Mouse (Mus musculus) layer of hippocampus, adult 8-10 months (tissue): ENCODE data around the gene Enc1. TPM values are rescaled to one million over a fixed set of nuclear protein-coding genes. Genes with fewer than 3 reads are reported as not detected.
A peak's percentile ranks its signal among the peaks of the same experiment; 100 is the strongest.

Experiments
- DNase-seq, 2 experiments: peaks; one replicate each; pipeline ENCODE4 v3.0.0; 2022; ENCODE audit warnings: low spot score in 2 of 2
- total RNA-seq, 4 experiments: library from RNA; stranded (reverse); gene quantifications; 2 replicates each; pipeline ENCODE4 v1.2.4; 2022

Enc1 gene
- total RNA-seq, 4 experiments from 2014 or later: 584 to 717 (median 649) TPM

- DNase-seq: no peak
Measured at GRCm38 (mm10) chr13:97225130-97225529, 15.8 kb upstream of the Enc1 start.

GRCm38 (mm10) chr13:97227795-97228194, 13.1 kb upstream of the Enc1 start:
- no peak for DNase-seq

GRCm38 (mm10) chr13:97230101-97230500, 10.8 kb upstream of the Enc1 start:
- no peak for DNase-seq

GRCm38 (mm10) chr13:97233092-97233491, 7.8 kb upstream of the Enc1 start:
- DNase-seq: no peak

- DNase-seq: peak; percentile 77 to 88
Measured at GRCm38 (mm10) chr13:97234785-97235417, 6.0 kb upstream of the Enc1 start.

- no peak for DNase-seq
Measured at GRCm38 (mm10) chr13:97235911-97236310, 5.0 kb upstream of the Enc1 start.

- no peak for DNase-seq
Measured at GRCm38 (mm10) chr13:97237700-97238099, 3.2 kb upstream of the Enc1 start.

GRCm38 (mm10) chr13:97238181-97238981, 2.5 kb upstream of the Enc1 start:
- no peak for DNase-seq

- peak; percentile 67 to 69 for DNase-seq
Measured at GRCm38 (mm10) chr13:97239343-97240180, 1.3 kb upstream of the Enc1 start.

GRCm38 (mm10) chr13:97240279-97240964, 483 bp upstream of the Enc1 start:
- peak; percentile 68 to 71 for DNase-seq

- no peak for DNase-seq
Measured at GRCm38 (mm10) chr13:97241787-97242280, 929 bp downstream of the Enc1 start.

- DNase-seq: no peak
Measured at GRCm38 (mm10) chr13:97242716-97243115, 1.8 kb downstream of the Enc1 start.

GRCm38 (mm10) chr13:97243962-97244711, 3.2 kb downstream of the Enc1 start:
- DNase-seq: no peak

- no peak for DNase-seq
Measured at GRCm38 (mm10) chr13:97244712-97245105, 3.8 kb downstream of the Enc1 start.

- DNase-seq: no peak
Measured at GRCm38 (mm10) chr13:97245157-97245556, 4.3 kb downstream of the Enc1 start.

- no peak for DNase-seq
Measured at GRCm38 (mm10) chr13:97246217-97246616, 5.3 kb downstream of the Enc1 start.

GRCm38 (mm10) chr13:97247754-97248153, 6.8 kb downstream of the Enc1 start:
- DNase-seq: no peak

- DNase-seq: no peak
Measured at GRCm38 (mm10) chr13:97249051-97249461, 8.2 kb downstream of the Enc1 start.

GRCm38 (mm10) chr13:97249507-97250078, 8.7 kb downstream of the Enc1 start:
- DNase-seq: no peak

- no peak for DNase-seq
Measured at GRCm38 (mm10) chr13:97250148-97250547, 9.2 kb downstream of the Enc1 start.
